Mouse (Mus musculus): ENCODE measurements around the gene Gm13420.
"Not testable (repeated sequence)": the region's sequence is repeated elsewhere in the genome, so short reads cannot be mapped to it uniquely, and the experiment has no call there.

Gm13420 gene

GRCm38 (mm10) chr2:29738799-29739198 lies 12.7 kb downstream of the Gm13420 start:
- no peak for DNase-seq (ENCODE audit: low spot score in 2 of 2)

GRCm38 (mm10) chr2:29737209-29737925 lies 14.1 kb downstream of the Gm13420 start:
- no peak for DNase-seq (ENCODE audit: low spot score in 2 of 2)

- peak in 1 of 2 experiments; percentile 48 for DNase-seq (ENCODE audit: low spot score in 2 of 2)
Observed at GRCm38 (mm10) chr2:29735708-29736107, 15.8 kb downstream of the Gm13420 start.

- no peak for DNase-seq (ENCODE audit: low spot score in 2 of 2)
Observed at GRCm38 (mm10) chr2:29733348-29733747, 18.1 kb downstream of the Gm13420 start.

GRCm38 (mm10) chr2:29732559-29732958 lies 18.9 kb downstream of the Gm13420 start:
- no peak for DNase-seq (ENCODE audit: low spot score in 2 of 2)

- DNase-seq (ENCODE audit: low spot score in 2 of 2): no peak
Observed at GRCm38 (mm10) chr2:29731545-29731944, 19.9 kb downstream of the Gm13420 start.

- no peak for DNase-seq (ENCODE audit: low spot score in 2 of 2)
Observed at GRCm38 (mm10) chr2:29729500-29729899, 22.0 kb downstream of the Gm13420 start.

- DNase-seq (ENCODE audit: low spot score in 2 of 2): no peak
Observed at GRCm38 (mm10) chr2:29724664-29725365, 26.7 kb downstream of the Gm13420 start.

- DNase-seq (ENCODE audit: low spot score in 2 of 2): no peak
Observed at GRCm38 (mm10) chr2:29723132-29723531, 28.4 kb downstream of the Gm13420 start.

GRCm38 (mm10) chr2:29718581-29718980 lies 32.9 kb downstream of the Gm13420 start:
- DNase-seq (ENCODE audit: low spot score in 2 of 2): no peak

- DNase-seq (ENCODE audit: low spot score in 2 of 2): no peak
Observed at GRCm38 (mm10) chr2:29716691-29717090, 34.8 kb downstream of the Gm13420 start.

GRCm38 (mm10) chr2:29716143-29716542 lies 35.3 kb downstream of the Gm13420 start:
- DNase-seq (ENCODE audit: low spot score in 2 of 2): no peak

GRCm38 (mm10) chr2:29714127-29714526 lies 37.4 kb downstream of the Gm13420 start:
- DNase-seq (ENCODE audit: low spot score in 2 of 2): no peak

- no peak for DNase-seq (ENCODE audit: low spot score in 2 of 2)
Observed at GRCm38 (mm10) chr2:29713501-29713900, 38.0 kb downstream of the Gm13420 start.

GRCm38 (mm10) chr2:29711877-29712276 lies 39.6 kb downstream of the Gm13420 start:
- DNase-seq (ENCODE audit: low spot score in 2 of 2): no peak

- DNase-seq (ENCODE audit: low spot score in 2 of 2): no peak
Observed at GRCm38 (mm10) chr2:29711038-29711437, 40.4 kb downstream of the Gm13420 start.

- DNase-seq (ENCODE audit: low spot score in 2 of 2): not testable (repeated sequence)
Observed at GRCm38 (mm10) chr2:29708209-29708608, 43.3 kb downstream of the Gm13420 start.

- DNase-seq (ENCODE audit: low spot score in 2 of 2): no peak
Observed at GRCm38 (mm10) chr2:29707731-29708130, 43.8 kb downstream of the Gm13420 start.

GRCm38 (mm10) chr2:29706726-29707620 lies 44.5 kb downstream of the Gm13420 start:
- DNase-seq (ENCODE audit: low spot score in 2 of 2): no peak

- DNase-seq (ENCODE audit: low spot score in 2 of 2): peak in 1 of 2 experiments; percentile 23
Observed at GRCm38 (mm10) chr2:29705493-29705892, 46.0 kb downstream of the Gm13420 start.

GRCm38 (mm10) chr2:29703104-29704081 lies 48.1 kb downstream of the Gm13420 start:
- no peak for DNase-seq (ENCODE audit: low spot score in 2 of 2)
